Mouse (Mus musculus): ENCODE results near the gene Gal. TPM values are rescaled to one million over a fixed set of nuclear protein-coding genes. Genes with fewer than 3 reads are reported as not detected.

Gene Gal
- polyA plus RNA-seq, 1 experiment from 2014 or later, result 25.3 TPM

DNA sequence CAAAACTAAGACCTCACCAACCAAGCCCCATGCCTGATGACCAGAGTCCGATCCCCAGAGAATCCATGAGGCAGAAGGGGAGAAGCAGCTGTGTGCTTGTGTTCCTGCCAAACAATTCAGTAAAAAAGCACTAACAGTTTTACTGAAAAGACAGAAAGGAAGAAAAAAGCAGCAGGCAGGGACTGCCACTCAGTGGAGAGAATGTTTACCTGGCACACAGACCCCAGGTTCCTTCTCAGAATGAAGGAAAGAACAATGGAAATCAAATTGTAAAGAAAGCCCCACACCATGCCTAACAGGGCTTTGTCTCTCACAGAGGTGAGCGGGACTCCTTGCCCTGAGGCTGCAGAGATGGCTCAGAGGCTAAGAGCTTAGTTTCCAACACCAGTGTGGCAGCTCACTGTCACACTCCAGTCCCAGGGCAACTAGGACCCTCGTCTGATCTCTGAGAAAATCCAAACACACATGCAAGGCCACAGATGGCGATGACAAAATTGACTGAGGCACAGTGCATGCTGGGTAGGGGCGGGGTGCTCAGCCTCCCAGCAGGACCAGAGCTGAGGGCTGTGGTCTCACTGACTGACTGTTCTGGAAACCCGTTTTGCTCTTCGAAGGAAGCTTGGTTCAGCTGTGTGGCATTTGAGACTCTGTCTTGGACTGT lies 14.9 kb upstream of the Gal start:
- Histone ChIP-seq H3K36me3 (ENCODE audit: control insufficient read depth, insufficient read depth, low read length) (no peaks in the 10 kb centered on the region), H3K9ac (ENCODE audit: low read depth, low read length) (no peak overlapping the region), H3K4me1 (ENCODE audit: control insufficient read depth, insufficient read depth, low read depth, low read length) (peaks cover 2% of the 10 kb centered on the region; the same call in 1 of the 2 replicates), H3K27me3 (replicated peaks; ENCODE audit: control insufficient read depth, insufficient read depth, low read length) (no peaks in the 10 kb centered on the region), H3K9me3 (ENCODE audit: control insufficient read depth, low read length) (no peaks in the 10 kb centered on the region), H3K4me3 (ENCODE audit: low read length) (no peak overlapping the region), H3K27ac (ENCODE audit: low read depth, low read length) (peak overlapping the region; percentile 45), H3K4me2 (ENCODE audit: low read length) (no peak overlapping the region)
- ATAC-seq, result peak; percentile 42; the same call in 1 of the 2 replicates
- 39% methylated on average over 7 of the region's 7 CpGs for WGBS

DNA sequence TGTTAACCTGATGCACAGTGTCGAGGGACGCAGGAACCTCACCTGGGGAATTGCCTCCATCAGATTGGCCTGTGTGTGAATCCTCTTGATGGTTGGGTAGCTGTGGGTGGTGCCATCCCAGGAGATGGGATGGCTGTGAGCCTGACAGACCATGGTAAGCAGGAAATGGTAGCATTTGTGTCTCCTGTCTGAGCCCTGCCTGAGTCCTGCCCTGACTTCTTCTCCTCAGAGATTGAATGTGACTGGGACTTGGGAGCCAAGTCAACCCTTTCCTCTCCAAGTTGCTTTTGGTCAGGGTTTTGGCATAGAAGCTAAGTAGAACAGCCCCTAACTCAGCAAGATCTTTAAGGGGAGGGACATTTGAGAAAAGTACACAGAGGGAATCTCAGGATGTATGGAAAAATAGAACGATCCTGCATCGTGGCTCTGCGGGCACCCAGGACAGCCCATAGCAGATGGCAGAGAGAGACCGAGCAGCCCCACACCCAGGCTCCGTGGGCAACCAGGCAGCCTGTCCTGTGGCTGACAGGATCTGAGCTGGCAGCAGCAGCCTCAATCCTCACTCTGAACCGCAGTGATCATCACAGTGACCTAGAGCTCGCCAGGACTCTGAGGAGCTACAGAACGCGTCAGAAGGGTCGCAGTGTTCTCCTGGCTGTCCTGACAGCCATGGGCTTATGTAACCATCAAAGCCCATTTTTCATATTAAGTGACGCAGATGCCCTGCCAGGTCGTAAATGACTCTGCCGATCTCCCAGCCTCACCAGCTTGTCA lies 13.9 kb upstream of the Gal start:
- H3K27me3 ChIP-seq (replicated peaks; ENCODE audit: control insufficient read depth, insufficient read depth, low read length), result no peaks in the 10 kb centered on the region
- no peak overlapping the region for H3K4me2 ChIP-seq (ENCODE audit: low read length)
- H3K4me3 ChIP-seq (ENCODE audit: low read length), result no peak overlapping the region
- H3K36me3 ChIP-seq (ENCODE audit: control insufficient read depth, insufficient read depth, low read length), result no peaks in the 10 kb centered on the region
- no peak overlapping the region for H3K27ac ChIP-seq (ENCODE audit: low read depth, low read length)
- H3K4me1 ChIP-seq (ENCODE audit: control insufficient read depth, insufficient read depth, low read depth, low read length), result peaks cover 2% of the 10 kb centered on the region; the same call in 1 of the 2 replicates
- H3K9me3 ChIP-seq (ENCODE audit: control insufficient read depth, low read length), result no peaks in the 10 kb centered on the region
- no peak for ATAC-seq
- WGBS, result 67% methylated on average over 15 of the region's 15 CpGs
- H3K9ac ChIP-seq (ENCODE audit: low read depth, low read length), result no peak overlapping the region

DNA sequence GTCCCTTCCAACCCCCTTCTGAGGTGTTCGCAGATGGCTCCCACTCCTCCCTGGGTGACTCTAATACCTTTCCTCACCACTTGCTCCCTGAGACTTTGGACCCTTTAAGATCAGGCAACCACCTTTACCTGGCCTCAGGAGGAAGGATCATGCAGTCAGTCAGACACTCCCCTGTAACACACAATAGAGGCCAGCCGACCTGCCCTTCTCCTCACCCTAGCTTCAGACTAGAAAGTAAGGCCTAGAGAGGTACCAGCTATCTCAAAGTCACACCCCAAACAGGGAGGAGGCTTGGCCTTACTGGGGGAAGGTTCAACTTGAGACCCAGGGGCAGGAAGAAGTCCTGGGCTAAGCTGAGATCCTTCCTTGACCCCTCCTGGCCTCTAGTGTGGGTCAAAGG lies 9.9 kb upstream of the Gal start:
- no peaks in the 10 kb centered on the region for H3K27me3 ChIP-seq (replicated peaks; ENCODE audit: control insufficient read depth, insufficient read depth, low read length)
- WGBS, result 90% methylated on average over 2 of the region's 2 CpGs
- ATAC-seq, result no peak

DNA sequence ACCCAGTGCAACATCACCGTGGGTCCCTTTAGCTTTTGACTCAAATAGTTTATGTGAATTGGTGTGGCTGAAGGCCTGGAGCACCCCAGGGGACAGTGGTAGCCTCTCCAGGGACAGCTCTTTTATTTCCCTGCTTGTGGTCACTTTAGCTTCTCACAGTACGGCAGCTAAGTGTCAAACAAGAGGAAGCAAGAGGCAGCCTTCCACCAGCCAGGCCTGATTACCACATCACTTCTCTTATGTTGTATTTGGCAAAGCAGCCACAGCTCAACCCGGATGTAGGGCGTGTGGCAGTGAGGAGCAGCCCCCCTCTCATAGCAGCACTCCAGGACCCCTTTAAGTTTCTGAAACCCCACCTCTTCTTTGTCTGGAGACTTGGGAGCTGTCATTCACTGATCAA lies 8.6 kb upstream of the Gal start:
- Histone ChIP-seq H3K4me1 (ENCODE audit: control insufficient read depth, insufficient read depth, low read depth, low read length) (no peaks in the 10 kb centered on the region), H3K4me2 (ENCODE audit: low read length) (no peak overlapping the region), H3K9ac (ENCODE audit: low read depth, low read length) (no peak overlapping the region), H3K27me3 (replicated peaks; ENCODE audit: control insufficient read depth, insufficient read depth, low read length) (no peaks in the 10 kb centered on the region), H3K36me3 (ENCODE audit: control insufficient read depth, insufficient read depth, low read length) (no peaks in the 10 kb centered on the region), H3K4me3 (ENCODE audit: low read length) (no peak overlapping the region), H3K9me3 (ENCODE audit: control insufficient read depth, low read length) (no peaks in the 10 kb centered on the region), H3K27ac (ENCODE audit: low read depth, low read length) (no peak overlapping the region)
- ATAC-seq, result no peak
- WGBS, result 73% methylated on average over 4 of the region's 4 CpGs

More for the DNA sequence above, 9.9 kb upstream of the Gal start:
- no peak overlapping the region for H3K4me2 ChIP-seq (ENCODE audit: low read length)
- H3K4me1 ChIP-seq (ENCODE audit: control insufficient read depth, insufficient read depth, low read depth, low read length), result peaks cover under 1% of the 10 kb centered on the region; the same call in 1 of the 2 replicates
- H3K9me3 ChIP-seq (ENCODE audit: control insufficient read depth, low read length), result no peaks in the 10 kb centered on the region
- H3K36me3 ChIP-seq (ENCODE audit: control insufficient read depth, insufficient read depth, low read length), result no peaks in the 10 kb centered on the region
- H3K27ac ChIP-seq (ENCODE audit: low read depth, low read length), result no peak overlapping the region
- no peak overlapping the region for H3K9ac ChIP-seq (ENCODE audit: low read depth, low read length)
- H3K4me3 ChIP-seq (ENCODE audit: low read length), result no peak overlapping the region

DNA sequence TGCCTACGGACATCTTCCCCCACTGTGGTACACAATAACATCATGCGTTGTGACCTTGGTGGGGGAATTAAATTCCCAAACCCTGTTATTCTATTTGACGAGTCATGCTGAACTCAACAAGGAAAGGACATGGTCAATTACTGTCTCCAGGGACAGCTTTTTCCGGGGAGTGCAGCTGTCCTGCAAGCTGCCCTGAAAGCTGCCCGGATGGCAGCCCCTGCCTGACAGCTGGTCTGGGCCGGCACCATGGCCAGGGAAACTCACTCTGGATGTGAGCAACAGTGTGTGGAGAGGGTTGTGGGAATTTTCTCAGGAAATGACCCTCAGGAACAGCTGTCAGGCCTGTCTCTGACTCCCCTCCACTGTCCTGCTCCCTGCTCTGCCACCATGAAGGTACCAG lies 8.1 kb upstream of the Gal start:
- Histone ChIP-seq H3K9ac (ENCODE audit: low read depth, low read length) (no peak overlapping the region), H3K36me3 (ENCODE audit: control insufficient read depth, insufficient read depth, low read length) (no peaks in the 10 kb centered on the region), H3K27me3 (replicated peaks; ENCODE audit: control insufficient read depth, insufficient read depth, low read length) (no peaks in the 10 kb centered on the region), H3K4me3 (ENCODE audit: low read length) (no peak overlapping the region), H3K4me1 (ENCODE audit: control insufficient read depth, insufficient read depth, low read depth, low read length) (no peaks in the 10 kb centered on the region), H3K4me2 (ENCODE audit: low read length) (no peak overlapping the region), H3K27ac (ENCODE audit: low read depth, low read length) (no peak overlapping the region), H3K9me3 (ENCODE audit: control insufficient read depth, low read length) (no peaks in the 10 kb centered on the region)
- WGBS, result 24% methylated on average over 6 of the region's 6 CpGs
- no peak for ATAC-seq

DNA sequence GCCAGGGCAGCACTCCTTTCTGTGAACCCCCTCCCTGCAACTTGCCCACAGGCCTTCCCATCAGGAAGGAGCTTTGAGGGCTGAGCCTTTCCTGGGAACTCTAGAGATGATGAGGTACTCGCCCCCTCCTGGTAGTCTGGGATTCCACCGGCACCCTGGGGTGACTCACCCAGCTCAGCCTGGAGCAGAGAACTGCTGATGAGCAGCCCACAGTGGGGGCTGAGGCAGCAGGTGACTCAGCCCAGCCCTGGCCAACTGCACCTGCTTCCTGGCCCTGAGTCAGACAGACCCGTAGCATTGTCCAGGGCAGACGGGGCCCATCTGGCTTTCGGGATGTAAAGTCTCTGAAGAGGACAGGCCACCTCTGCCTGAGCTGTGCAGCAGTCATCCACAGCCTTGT lies 4.9 kb upstream of the Gal start:
- Histone ChIP-seq H3K4me2 (ENCODE audit: low read length) (no peak overlapping the region), H3K4me1 (ENCODE audit: control insufficient read depth, insufficient read depth, low read depth, low read length) (peaks cover 4% of the 10 kb centered on the region; the same call in 1 of the 2 replicates), H3K27me3 (replicated peaks; ENCODE audit: control insufficient read depth, insufficient read depth, low read length) (peaks cover 3% of the 10 kb centered on the region; the same call in 1 of the 2 replicates), H3K9ac (ENCODE audit: low read depth, low read length) (no peak overlapping the region), H3K27ac (ENCODE audit: low read depth, low read length) (no peak overlapping the region), H3K36me3 (ENCODE audit: control insufficient read depth, insufficient read depth, low read length) (no peaks in the 10 kb centered on the region), H3K4me3 (ENCODE audit: low read length) (no peak overlapping the region), H3K9me3 (ENCODE audit: control insufficient read depth, low read length) (no peaks in the 10 kb centered on the region)
- WGBS, result 35% methylated on average over 5 of the region's 5 CpGs
- no peak; the same call in 1 of the 2 replicates for ATAC-seq

DNA sequence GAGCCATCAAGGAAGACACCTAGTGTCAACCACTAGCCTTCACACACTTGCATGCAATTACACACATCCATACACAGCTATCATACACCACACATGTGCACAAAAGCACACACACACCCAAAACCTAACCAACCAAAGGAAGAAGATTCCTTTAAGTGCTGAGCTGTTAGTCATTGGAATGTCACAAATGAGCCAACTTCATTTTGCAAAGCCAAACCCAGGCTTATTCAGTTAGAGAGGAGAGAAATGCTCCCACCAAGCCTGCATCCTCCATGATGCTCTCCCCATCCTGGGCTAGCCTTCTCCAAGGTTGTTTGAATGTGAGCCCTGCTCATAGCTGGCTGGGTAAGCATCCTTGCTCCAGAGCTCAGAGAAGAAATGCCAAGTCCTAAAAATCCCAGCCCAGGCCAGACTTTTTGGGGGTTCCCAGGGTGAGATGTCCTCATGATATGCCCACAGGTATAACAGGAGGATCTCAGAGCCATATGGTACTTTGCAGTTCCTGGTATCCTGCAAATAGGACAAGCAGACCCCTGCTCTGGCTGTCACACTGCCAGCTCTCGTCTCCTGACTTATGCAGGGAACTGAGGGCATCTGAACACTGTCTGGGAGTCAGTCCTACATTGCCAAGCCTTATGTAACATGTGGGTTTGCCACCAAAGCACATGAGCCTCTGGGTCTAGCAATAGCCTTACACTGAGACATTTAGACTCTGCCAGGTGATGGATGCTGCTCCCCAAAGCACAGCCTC lies 8.6 kb downstream of the Gal start:
- Histone ChIP-seq H3K4me2 (ENCODE audit: low read length) (no peak overlapping the region), H3K4me3 (ENCODE audit: low read length) (no peak overlapping the region), H3K36me3 (ENCODE audit: control insufficient read depth, insufficient read depth, low read length) (no peaks in the 10 kb centered on the region), H3K9ac (ENCODE audit: low read depth, low read length) (no peak overlapping the region), H3K4me1 (ENCODE audit: control insufficient read depth, insufficient read depth, low read depth, low read length) (peaks cover 3% of the 10 kb centered on the region; the same call in 1 of the 2 replicates), H3K9me3 (ENCODE audit: control insufficient read depth, low read length) (no peaks in the 10 kb centered on the region), H3K27me3 (replicated peaks; ENCODE audit: control insufficient read depth, insufficient read depth, low read length) (no peaks in the 10 kb centered on the region), H3K27ac (ENCODE audit: low read depth, low read length) (no peak overlapping the region)
- 55% methylated on average over 1 of the region's 1 CpGs for WGBS
- no peak for ATAC-seq

DNA sequence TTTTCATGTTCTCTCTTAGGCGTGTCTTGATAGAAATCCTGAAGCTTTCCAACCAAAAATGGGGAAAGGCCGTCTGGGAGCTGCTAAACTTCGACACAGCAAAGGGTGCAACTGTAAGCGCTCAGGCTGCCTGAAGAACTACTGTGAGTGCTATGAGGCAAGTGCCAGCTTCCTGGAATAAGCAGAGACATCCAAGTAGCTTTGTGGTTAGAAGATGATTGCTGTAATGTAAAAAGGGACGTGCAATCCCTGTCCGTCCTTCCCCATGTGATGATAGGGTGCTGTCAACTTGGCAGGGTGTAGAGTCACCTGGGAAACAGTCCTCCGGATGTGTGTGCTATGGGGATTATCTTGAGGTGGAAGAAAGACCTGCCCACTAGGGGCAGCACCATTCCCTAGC lies 10.3 kb downstream of the Gal start:
- H3K9ac ChIP-seq (ENCODE audit: low read depth, low read length), result no peak overlapping the region
- no peak overlapping the region for H3K27ac ChIP-seq (ENCODE audit: low read depth, low read length)
- 91% methylated on average over 7 of the region's 7 CpGs for WGBS
- no peaks in the 10 kb centered on the region for H3K27me3 ChIP-seq (replicated peaks; ENCODE audit: control insufficient read depth, insufficient read depth, low read length)
- no peaks in the 10 kb centered on the region for H3K36me3 ChIP-seq (ENCODE audit: control insufficient read depth, insufficient read depth, low read length)
- no peak for ATAC-seq
- no peak overlapping the region for H3K4me3 ChIP-seq (ENCODE audit: low read length)
- H3K4me2 ChIP-seq (ENCODE audit: low read length), result no peak overlapping the region
- no peaks in the 10 kb centered on the region for H3K9me3 ChIP-seq (ENCODE audit: control insufficient read depth, low read length)
- peaks cover 3% of the 10 kb centered on the region; the same call in 1 of the 2 replicates for H3K4me1 ChIP-seq (ENCODE audit: control insufficient read depth, insufficient read depth, low read depth, low read length)

DNA sequence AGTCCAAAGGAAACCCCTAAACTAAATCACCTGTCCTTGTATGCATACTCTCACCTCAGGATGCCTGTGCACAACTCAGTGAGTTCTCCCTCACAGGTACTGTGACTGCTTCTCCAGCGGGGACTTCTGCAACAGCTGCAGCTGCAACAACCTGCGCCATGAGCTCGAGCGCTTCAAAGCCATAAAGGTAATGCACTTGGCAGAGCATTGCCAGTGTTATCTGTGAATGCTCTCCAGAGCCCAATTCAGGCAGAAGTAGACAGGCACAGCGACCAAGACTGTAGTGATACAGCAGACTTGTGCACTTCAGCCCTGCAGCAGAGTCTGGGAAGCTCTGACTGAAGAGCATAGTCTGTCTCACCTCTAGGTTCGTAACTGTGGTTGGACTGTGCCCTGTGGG lies 12.0 kb downstream of the Gal start:
- Histone ChIP-seq H3K9me3 (ENCODE audit: control insufficient read depth, low read length) (no peaks in the 10 kb centered on the region), H3K4me1 (ENCODE audit: control insufficient read depth, insufficient read depth, low read depth, low read length) (peaks cover 3% of the 10 kb centered on the region; the same call in 1 of the 2 replicates), H3K27me3 (replicated peaks; ENCODE audit: control insufficient read depth, insufficient read depth, low read length) (no peaks in the 10 kb centered on the region), H3K4me3 (ENCODE audit: low read length) (no peak overlapping the region), H3K36me3 (ENCODE audit: control insufficient read depth, insufficient read depth, low read length) (no peaks in the 10 kb centered on the region), H3K27ac (ENCODE audit: low read depth, low read length) (no peak overlapping the region), H3K9ac (ENCODE audit: low read depth, low read length) (no peak overlapping the region), H3K4me2 (ENCODE audit: low read length) (no peak overlapping the region)
- 0 out of 2 replicates have a peak, but pooled peaks have one; percentile 10 for ATAC-seq
- WGBS, result 82% methylated on average over 6 of the region's 6 CpGs
